Mouse (Mus musculus) midbrain, embryonic 16.5 days (tissue): ENCODE measurements around the gene Pced1b. TPM values are rescaled to one million over a fixed set of nuclear protein-coding genes. Genes with fewer than 3 reads are reported as not detected.
A peak's percentile ranks its signal among the peaks of the same experiment; 100 is the strongest.

Source experiments
- ATAC-seq: fragments of 200-750 bp; cut with Nextera tagmentation; 2 replicates; pipeline ENCODE4 v1.8.0; 2017; ENCODE audit warnings: moderate TSS enrichment
- H3K27ac ChIP-seq: fragments of 300-500 bp; sonication (generic); 2 replicates; pipeline ENCODE4 v1.5.1; 2014; ENCODE audit warnings: mild to moderate bottlenecking, low read length, mixed read lengths
- H3K27me3 ChIP-seq: fragments of 300-500 bp; sonication (generic); 2 replicates; pipeline ENCODE4 v1.6.1; 2014; ENCODE audit warnings: low read depth, low read length, mixed read lengths; ENCODE audit not compliant: control insufficient read depth, insufficient read depth
- H3K36me3 ChIP-seq: fragments of 300-500 bp; sonication (generic); 2 replicates; pipeline ENCODE4 v1.6.1; 2014; ENCODE audit warnings: mild to moderate bottlenecking, low read length, moderate library complexity, mixed read lengths; ENCODE audit not compliant: control insufficient read depth, insufficient read depth
- H3K4me1 ChIP-seq: fragments of 300-500 bp; sonication (generic); 2 replicates; pipeline ENCODE4 v1.6.1; 2014; ENCODE audit warnings: mild to moderate bottlenecking, low read length, mixed read lengths; ENCODE audit not compliant: control insufficient read depth, insufficient read depth
- H3K4me2 ChIP-seq: fragments of 300-500 bp; sonication (generic); 2 replicates; pipeline ENCODE4 v1.6.1; 2014; ENCODE audit warnings: mild to moderate bottlenecking, low read length, mixed read lengths
- H3K4me3 ChIP-seq: fragments of 300-500 bp; sonication (generic); 2 replicates; pipeline ENCODE4 v1.5.1; 2014; ENCODE audit warnings: low read depth, mild to moderate bottlenecking, low read length, moderate library complexity, mixed read lengths
- H3K9ac ChIP-seq: fragments of 300-500 bp; sonication (generic); 2 replicates; pipeline ENCODE4 v1.6.1; 2014; ENCODE audit warnings: low read depth, low read length, mixed read lengths
- H3K9me3 ChIP-seq: fragments of 300-500 bp; sonication (generic); replicated peaks from 2 replicates; pipeline ENCODE4 v1.6.1; 2014; ENCODE audit warnings: mild to moderate bottlenecking, low read length, mixed read lengths; ENCODE audit not compliant: control insufficient read depth, poor library complexity, severe bottlenecking
- WGBS: fragments of 180-500 bp; shearing (Covaris S2); extraction: QIAGEN DNeasy Blood & Tissue Kit; methylation state at CpG from one replicate; pipeline ENCODE4 v1.1.7; 2014; 5-methylcytosine and 5-hydroxymethylcytosine counted together
- polyA plus RNA-seq: library from polyadenylated mRNA; unstranded; fragments of >200 nt; fragmentation: Nextera tagmentation; extraction: Ambion mirVana; gene quantifications from 2 replicates; pipeline ENCODE4 v1.2.1, GENCODE M21; 2015

Pced1b gene
- polyA plus RNA-seq, 1 experiment from 2014 or later, result 7.5 TPM

GRCm38 (mm10) chr15:97262251-97262650 lies 15.3 kb downstream of the Pced1b start:
- no peak overlapping the region for H3K9ac ChIP-seq
- 74% methylated on average over 9 of the region's 9 CpGs for WGBS
- H3K27me3 ChIP-seq, result no peaks in the 10 kb centered on the region
- no peaks in the 10 kb centered on the region for H3K4me1 ChIP-seq
- no peak overlapping the region for H3K4me3 ChIP-seq
- no peak for ATAC-seq
- no peak overlapping the region for H3K27ac ChIP-seq
- H3K4me2 ChIP-seq, result no peak overlapping the region
- no peaks in the 10 kb centered on the region for H3K9me3 ChIP-seq
- H3K36me3 ChIP-seq, result no peaks in the 10 kb centered on the region

- Histone ChIP-seq H3K9me3 (no peaks in the 10 kb centered on the region), H3K36me3 (no peaks in the 10 kb centered on the region), H3K27ac (no peak overlapping the region), H3K4me2 (no peak overlapping the region), H3K27me3 (no peaks in the 10 kb centered on the region), H3K9ac (no peak overlapping the region), H3K4me1 (no peaks in the 10 kb centered on the region), H3K4me3 (no peak overlapping the region)
- WGBS, result 85% methylated on average over 14 of the region's 14 CpGs
- ATAC-seq, result no peak
These were observed 19.4 kb downstream of the Pced1b start for GRCm38 (mm10) chr15:97266236-97266845.

- Histone ChIP-seq H3K9ac (no peak overlapping the region), H3K27ac (no peak overlapping the region), H3K4me3 (no peak overlapping the region), H3K27me3 (no peaks in the 10 kb centered on the region), H3K4me2 (no peak overlapping the region), H3K9me3 (no peaks in the 10 kb centered on the region), H3K36me3 (no peaks in the 10 kb centered on the region), H3K4me1 (no peaks in the 10 kb centered on the region)
- WGBS, result 72% methylated on average over 8 of the region's 8 CpGs
- no peak for ATAC-seq
These were observed 20.3 kb downstream of the Pced1b start for GRCm38 (mm10) chr15:97267094-97267695.

GRCm38 (mm10) chr15:97271985-97272697 lies 25.2 kb downstream of the Pced1b start:
- no peak overlapping the region for H3K27ac ChIP-seq
- no peak overlapping the region for H3K4me3 ChIP-seq
- H3K36me3 ChIP-seq, result no peaks in the 10 kb centered on the region
- H3K4me1 ChIP-seq, result peaks cover 19% of the 10 kb centered on the region
- H3K9me3 ChIP-seq, result no peaks in the 10 kb centered on the region
- ATAC-seq, result no peak
- H3K27me3 ChIP-seq, result no peaks in the 10 kb centered on the region
- H3K4me2 ChIP-seq, result no peak overlapping the region
- no peak overlapping the region for H3K9ac ChIP-seq
- 44% methylated on average over 7 of the region's 7 CpGs for WGBS

- H3K4me1 ChIP-seq, result peaks cover 20% of the 10 kb centered on the region
- no peak overlapping the region for H3K27ac ChIP-seq
- no peaks in the 10 kb centered on the region for H3K36me3 ChIP-seq
- H3K9ac ChIP-seq, result no peak overlapping the region
- 59% methylated on average over 3 of the region's 3 CpGs for WGBS
- ATAC-seq, result no peak
- no peak overlapping the region for H3K4me2 ChIP-seq
- no peak overlapping the region for H3K4me3 ChIP-seq
- no peaks in the 10 kb centered on the region for H3K27me3 ChIP-seq
- no peaks in the 10 kb centered on the region for H3K9me3 ChIP-seq
These were observed 25.9 kb downstream of the Pced1b start for GRCm38 (mm10) chr15:97272831-97273230.

- H3K27ac ChIP-seq, result peak overlapping the region; percentile 45
- H3K4me2 ChIP-seq, result no peak overlapping the region
- H3K27me3 ChIP-seq, result no peaks in the 10 kb centered on the region
- H3K9ac ChIP-seq, result no peak overlapping the region
- 75% methylated on average over 12 of the region's 12 CpGs for WGBS
- H3K4me1 ChIP-seq, result peaks cover 20% of the 10 kb centered on the region
- no peaks in the 10 kb centered on the region for H3K9me3 ChIP-seq
- no peak for ATAC-seq
- H3K4me3 ChIP-seq, result no peak overlapping the region
- no peaks in the 10 kb centered on the region for H3K36me3 ChIP-seq
These were observed 28.9 kb downstream of the Pced1b start for GRCm38 (mm10) chr15:97275626-97276395.

GRCm38 (mm10) chr15:97276660-97277153 lies 29.8 kb downstream of the Pced1b start:
- no peaks in the 10 kb centered on the region for H3K36me3 ChIP-seq
- H3K9me3 ChIP-seq, result no peaks in the 10 kb centered on the region
- H3K4me1 ChIP-seq, result peaks cover 21% of the 10 kb centered on the region
- peak; percentile 66 for ATAC-seq
- H3K27me3 ChIP-seq, result no peaks in the 10 kb centered on the region
- peak overlapping the region; percentile 30; the same call in 1 of the 2 replicates for H3K9ac ChIP-seq
- H3K4me3 ChIP-seq, result no peak overlapping the region
- H3K27ac ChIP-seq, result peak overlapping the region; percentile 45
- peak overlapping the region; percentile 26 for H3K4me2 ChIP-seq
- WGBS, result 28% methylated on average over 20 of the region's 20 CpGs

GRCm38 (mm10) chr15:97277328-97277727 lies 30.4 kb downstream of the Pced1b start:
- ATAC-seq, result no peak
- Histone ChIP-seq H3K4me1 (peaks cover 26% of the 10 kb centered on the region), H3K9ac (no peak overlapping the region), H3K27me3 (no peaks in the 10 kb centered on the region), H3K9me3 (no peaks in the 10 kb centered on the region), H3K4me3 (no peak overlapping the region), H3K36me3 (no peaks in the 10 kb centered on the region), H3K27ac (peak overlapping the region; percentile 45; the same call in 1 of the 2 replicates), H3K4me2 (no peak overlapping the region)
- WGBS, result 50% methylated on average over 10 of the region's 10 CpGs
